8 mouse cellular contexts compared by ENCODE assay signal in the genomic region with DNA sequence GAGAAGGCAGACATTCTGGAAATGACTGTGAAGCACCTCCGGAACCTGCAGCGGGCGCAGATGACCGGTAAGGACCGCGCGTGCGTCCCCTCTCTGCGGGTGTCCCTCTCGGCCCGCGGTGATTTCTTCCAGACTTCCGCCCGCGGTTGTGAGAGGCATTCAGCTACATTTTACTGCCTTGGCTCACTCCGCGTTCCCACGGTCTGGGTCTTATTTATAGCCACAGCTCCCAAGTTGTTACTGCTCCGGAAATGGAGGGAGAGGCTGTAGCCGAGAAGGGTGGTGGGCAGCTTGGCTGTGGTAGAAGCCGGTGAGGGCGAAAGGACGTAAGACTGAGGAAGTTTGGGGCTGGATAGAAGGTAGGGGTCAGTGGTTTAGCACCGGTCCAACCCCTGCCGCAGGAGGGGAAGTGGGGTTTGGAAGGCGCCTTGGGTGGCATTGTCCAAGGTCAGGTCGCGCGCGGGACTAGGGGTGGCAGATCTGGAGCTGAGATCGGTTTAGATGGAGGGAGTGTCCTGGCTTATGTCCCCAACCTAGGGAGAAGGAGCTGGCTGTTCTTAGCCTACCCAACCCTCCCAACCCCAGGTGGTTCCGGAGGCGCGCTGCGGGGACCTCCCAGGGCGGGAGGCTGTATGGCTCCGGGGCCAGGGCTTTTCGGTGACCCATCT. TPM values are rescaled to one million over a fixed set of nuclear protein-coding genes. Genes with fewer than 3 reads are reported as not detected.
DNase-seq lines count a peak whose midpoint lies in the region; ATAC-seq and TF ChIP-seq lines count a peak whose summit lies in the region.

No protein-coding gene starts in this region.

- peaks cover 27% of the 10 kb centered on the region for H3K79me3 ChIP-seq in C2C12 (ENCODE audit: low read depth)

- H3K9ac ChIP-seq in embryonic facial prominence, embryonic 14.5 days (ENCODE audit: low read depth, low read length) = peak overlapping the region; percentile 74
- H3K9ac ChIP-seq in liver, embryonic 15.5 days = peak overlapping the region; percentile 42
- peak overlapping the region; percentile 73 for H3K9ac ChIP-seq in neural tube, embryonic 13.5 days

- H3ac ChIP-seq in C2C12 (ENCODE audit: control insufficient read depth, insufficient read length, low read depth) = peak overlapping the region; percentile 76

- no peak for TF ChIP-seq CTCF in C2C12 (IDR thresholded peaks at IDR 0.05; ENCODE audit: control insufficient read depth, insufficient read depth, insufficient read length)
- TF ChIP-seq CTCF in kidney, adult 2 months (conservative IDR thresholded peaks at IDR 0.05; ENCODE audit: insufficient read depth, insufficient read length, low read depth, low read length) = no peak

- H3K4me1 ChIP-seq in embryonic facial prominence, embryonic 14.5 days (ENCODE audit: control insufficient read depth, insufficient read depth, low read length) = peaks cover 37% of the 10 kb centered on the region
- peaks cover 1% of the 10 kb centered on the region; the same call in 1 of the 2 replicates for H3K4me1 ChIP-seq in kidney, adult 2 months (ENCODE audit: control insufficient read depth, insufficient read depth, low read length)
- H3K4me1 ChIP-seq in liver, embryonic 15.5 days (replicated peaks) = peaks cover 57% of the 10 kb centered on the region
- peaks cover 78% of the 10 kb centered on the region for H3K4me1 ChIP-seq in neural tube, embryonic 13.5 days (replicated peaks)

- peaks cover 12% of the 10 kb centered on the region for H3K36me3 ChIP-seq in C2C12 (ENCODE audit: control insufficient read depth, insufficient read depth)
- no peaks in the 10 kb centered on the region for H3K36me3 ChIP-seq in embryonic facial prominence, embryonic 14.5 days (ENCODE audit: control insufficient read depth, insufficient read depth, low read length)
- H3K36me3 ChIP-seq in kidney, adult 2 months (ENCODE audit: control insufficient read depth, insufficient read depth, low read length) = peaks cover 4% of the 10 kb centered on the region
- H3K36me3 ChIP-seq in liver, embryonic 15.5 days (replicated peaks) = no peaks in the 10 kb centered on the region
- H3K36me3 ChIP-seq in neural tube, embryonic 13.5 days = no peaks in the 10 kb centered on the region

- H3K4me2 ChIP-seq in embryonic facial prominence, embryonic 14.5 days (ENCODE audit: low read depth, low read length) = peak overlapping the region; percentile 91
- peak overlapping the region; percentile 73 for H3K4me2 ChIP-seq in liver, embryonic 15.5 days
- H3K4me2 ChIP-seq in neural tube, embryonic 13.5 days = peak overlapping the region; percentile 95

- H3K79me2 ChIP-seq in C2C12 (ENCODE audit: control insufficient read depth, insufficient read depth) = peaks cover 35% of the 10 kb centered on the region

- no peak for TF ChIP-seq POLR2A in kidney, adult 2 months (IDR thresholded peaks at IDR 0.05; ENCODE audit: low read depth, low read length)

- WGBS in embryonic facial prominence, embryonic 14.5 days = 1% methylated on average over 31 of the region's 38 CpGs
- under 1% methylated on average over 38 of the region's 38 CpGs for WGBS in kidney, adult 2 months
- WGBS in liver, embryonic 15.5 days (ENCODE audit: insufficient replicate concordance) = under 1% methylated on average over 38 of the region's 38 CpGs
- under 1% methylated on average over 38 of the region's 38 CpGs for WGBS in neural tube, embryonic 13.5 days

- peak; percentile 73 for DNase-seq in adrenal gland, postnatal 10 days
- DNase-seq in embryonic facial prominence, embryonic 14.5 days (ENCODE audit: low spot score) = peak; percentile 75
- peak; percentile 68 to 77 for DNase-seq in heart, adult 9 months (ENCODE audit: low spot score in 2 of 2)
- peak; percentile 80 for DNase-seq in kidney, adult 2 months
- peak; percentile 30 to 36 for DNase-seq in thymus, postnatal 36 days

- H3K4me3 ChIP-seq in C2C12 (ENCODE audit: insufficient read depth, poor library complexity, severe bottlenecking) = peak overlapping the region; percentile 68
- H3K4me3 ChIP-seq in embryonic facial prominence, embryonic 14.5 days (ENCODE audit: low read depth, low read length) = peak overlapping the region; percentile 48
- H3K4me3 ChIP-seq in kidney, adult 2 months (ENCODE audit: insufficient read depth, low read depth, low read length) = peak overlapping the region; percentile 80
- peak overlapping the region; percentile 56 for H3K4me3 ChIP-seq in liver, embryonic 15.5 days (replicated peaks)
- H3K4me3 ChIP-seq in neural tube, embryonic 13.5 days = peak overlapping the region; percentile 67

- no peaks in the 10 kb centered on the region for H3K9me3 ChIP-seq in embryonic facial prominence, embryonic 14.5 days (ENCODE audit: control insufficient read depth, low read length)
- H3K9me3 ChIP-seq in liver, embryonic 15.5 days (replicated peaks) = no peaks in the 10 kb centered on the region
- no peaks in the 10 kb centered on the region for H3K9me3 ChIP-seq in neural tube, embryonic 13.5 days

- no peaks in the 10 kb centered on the region for H3K27me3 ChIP-seq in C2C12 (ENCODE audit: control insufficient read depth, insufficient read depth, insufficient read length)
- H3K27me3 ChIP-seq in embryonic facial prominence, embryonic 14.5 days (replicated peaks; ENCODE audit: control insufficient read depth, insufficient read depth, low read length) = 0 out of 2 replicates have a peak, but pooled peaks cover 2% of the 10 kb centered on the region
- H3K27me3 ChIP-seq in kidney, adult 2 months (replicated peaks; ENCODE audit: control insufficient read depth, insufficient read depth, low read length) = no peaks in the 10 kb centered on the region
- H3K27me3 ChIP-seq in liver, embryonic 15.5 days = peaks cover 97% of the 10 kb centered on the region
- H3K27me3 ChIP-seq in neural tube, embryonic 13.5 days = peaks cover 43% of the 10 kb centered on the region

- no peak for ATAC-seq in embryonic facial prominence, embryonic 14.5 days (ENCODE audit: low read depth)
- no peak for ATAC-seq in liver, embryonic 15.5 days (ENCODE audit: insufficient read depth)
- no peak for ATAC-seq in neural tube, embryonic 13.5 days (ENCODE audit: low read depth)

- H3K27ac ChIP-seq in embryonic facial prominence, embryonic 14.5 days (replicated peaks; ENCODE audit: low read depth, low read length) = peak overlapping the region; percentile 87
- peak overlapping the region; percentile 96 for H3K27ac ChIP-seq in kidney, adult 2 months (ENCODE audit: insufficient read depth, low read depth, low read length)
- peak overlapping the region; percentile 39 for H3K27ac ChIP-seq in liver, embryonic 15.5 days (replicated peaks)
- H3K27ac ChIP-seq in neural tube, embryonic 13.5 days (replicated peaks) = peak overlapping the region; percentile 86

TF ChIP-seq in C2C12, 6 proteins besides CTCF, POLR2A, EP300 and RAD21:
- TF ChIP-seq USF1 (IDR thresholded peaks at IDR 0.05; ENCODE audit: low read depth) (no peak), MYOG (IDR thresholded peaks at IDR 0.05; ENCODE audit: control insufficient read depth, extremely low read depth, insufficient read length) (no peak), MYOD1 (IDR thresholded peaks at IDR 0.05; ENCODE audit: control insufficient read depth, insufficient read length, low read depth) (no peak), CEBPB (IDR thresholded peaks at IDR 0.05; ENCODE audit: low read depth) (no peak), MAX (IDR thresholded peaks at IDR 0.05) (no peak), FOSL1 (IDR thresholded peaks at IDR 0.05; ENCODE audit: insufficient read depth, low read length, poor library complexity, severe bottlenecking) (no peak)
TF ChIP-seq in C2C12: peak in this region for 0.

RNA-seq across cellular contexts. Expression of a gene that starts 2.1 kb away (rescaled TPM):
- 41.9 TPM for polyA plus RNA-seq in C2C12 (2012; fragmentation: generic; extraction: Trizol)
- total RNA-seq in adrenal gland, postnatal 10 days (2021) = 10 to 100 TPM; 28.7 to 35.5 TPM
- polyA plus RNA-seq in embryonic facial prominence, embryonic 14.5 days (2014; fragmentation: Nextera tagmentation; extraction: Ambion mirVana) = 49.8 and 53.5 TPM in 2 replicates
- polyA plus RNA-seq in kidney, adult 2 months (2012; rRNA removed) = 54.4 and 78.8 TPM in 2 replicates
- polyA plus RNA-seq in liver, embryonic 15.5 days (2015; fragmentation: Nextera tagmentation; extraction: Ambion mirVana) = 5.4 and 6.1 TPM in 2 replicates
- 19.4 and 25.5 TPM in 2 replicates for polyA plus RNA-seq in neural tube, embryonic 13.5 days (2015; fragmentation: Nextera tagmentation; extraction: Ambion mirVana)

Comparison
In these comparisons a context has a peak if more than half of its experiments do, and no peak if none do; other contexts are left out.
1. H3K27ac ChIP-seq: peak in every context shown above with its lines; median percentile 96 in kidney, adult 2 months; 87 in embryonic facial prominence, embryonic 14.5 days; 86 in neural tube, embryonic 13.5 days; 39 in liver, embryonic 15.5 days.